Mouse (Mus musculus) bone marrow, adult 2 months (tissue): ENCODE data around the gene Ppm1g.

Experiments used
- CTCF ChIP-seq: fragments of 200-500 bp; IDR thresholded peaks from 2 replicates; pipeline ENCODE4 v1.5.1; 2011; ENCODE audit warnings: low read length, control low read depth; ENCODE audit not compliant: control insufficient read depth, insufficient read depth
- POLR2A ChIP-seq: fragments of 200-500 bp; IDR thresholded peaks from 2 replicates; pipeline ENCODE4 v1.6.1; 2011; ENCODE audit warnings: low read depth, mild to moderate bottlenecking, control low read depth, low read length, borderline replicate concordance; ENCODE audit not compliant: control insufficient read depth

- TF ChIP-seq CTCF: no peak
- peak; percentile 92; the same call in 1 of the 2 replicates for TF ChIP-seq POLR2A
Measured at GRCm38 (mm10) chr5:31240637-31241521, 20.4 kb upstream of the Ppm1g start, which contains the start of the genes Nrbp1 and Gm9970.
